In the genomic region with DNA sequence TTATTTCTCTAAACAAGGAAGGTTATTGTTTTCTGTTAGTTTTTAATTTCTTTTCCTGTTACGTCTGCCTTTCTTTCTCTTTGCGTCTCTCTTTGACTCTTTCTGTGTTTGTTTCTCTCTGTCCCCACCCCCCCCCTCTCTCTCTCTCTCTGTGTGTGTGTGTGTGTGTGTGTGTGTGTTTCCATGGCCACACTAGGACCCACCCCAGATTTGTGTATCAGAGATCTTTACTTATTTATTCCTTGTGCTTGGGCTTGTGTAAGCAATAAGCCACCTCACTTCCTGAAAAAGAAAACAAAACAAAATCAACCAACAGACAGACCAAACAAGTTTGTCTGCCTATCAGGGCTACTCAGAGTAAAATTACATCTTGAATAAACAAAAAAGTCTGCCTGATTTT, we compare ENCODE assay signal across 16 mouse cellular contexts.
"Had no signal": no experiment of that assay in that cellular context is flagged by ENCODE, and none has a peak within 500 bp of the region (broad histone marks: within the 10 kb centered on the region; RNA-seq: fewer than 3 reads in every experiment).

No protein-coding gene starts in this region.

- ATAC-seq: liver, embryonic 12.5 days had no signal

- H3K27me3 ChIP-seq: liver, embryonic 12.5 days; lung, embryonic 15.5 days; megakaryocyte, embryonic 14.5 days; midbrain, embryonic 13.5 days; midbrain, embryonic 15.5 days; neural tube, embryonic 12.5 days; stomach, embryonic 15.5 days had no signal

- H3K9ac ChIP-seq: liver, embryonic 12.5 days; liver, embryonic 14.5 days; lung, embryonic 15.5 days; midbrain, embryonic 13.5 days; midbrain, embryonic 15.5 days; neural tube, embryonic 12.5 days; stomach, embryonic 15.5 days had no signal

- H3K9me3 ChIP-seq: liver, embryonic 12.5 days; lung, embryonic 15.5 days; megakaryocyte, embryonic 14.5 days; midbrain, embryonic 13.5 days; midbrain, embryonic 15.5 days; neural tube, embryonic 12.5 days; stomach, embryonic 15.5 days had no signal

- H3K36me3 ChIP-seq: liver, embryonic 12.5 days; lung, embryonic 15.5 days; midbrain, embryonic 13.5 days; midbrain, embryonic 15.5 days; neural tube, embryonic 12.5 days; stomach, embryonic 15.5 days had no signal

- H3K27ac ChIP-seq: liver, embryonic 12.5 days; liver, embryonic 14.5 days; lung, embryonic 15.5 days; macrophage; midbrain, embryonic 13.5 days; midbrain, embryonic 15.5 days; neural tube, embryonic 12.5 days; stomach, embryonic 15.5 days had no signal

- H3K4me2 ChIP-seq: liver, embryonic 12.5 days; lung, embryonic 15.5 days; midbrain, embryonic 11.5 days; midbrain, embryonic 13.5 days; midbrain, embryonic 15.5 days; neural tube, embryonic 12.5 days; stomach, embryonic 15.5 days had no signal

- H3K4me3 ChIP-seq: liver, embryonic 12.5 days; lung, embryonic 15.5 days; megakaryocyte, embryonic 14.5 days; midbrain, embryonic 13.5 days; midbrain, embryonic 15.5 days; neural tube, embryonic 12.5 days; stomach, embryonic 15.5 days had no signal

- DNase-seq: lung, adult 2 months; lung, postnatal 10 days; right cerebral cortex, postnatal 14 days; thymus, adult 18-20 months; thymus, postnatal 14 days; thymus, postnatal 36 days had no signal

- H3K4me1 ChIP-seq: liver, embryonic 12.5 days; lung, embryonic 15.5 days; midbrain, embryonic 13.5 days; midbrain, embryonic 15.5 days; neural tube, embryonic 12.5 days; stomach, embryonic 15.5 days had no signal
